Mouse (Mus musculus): Measurements from ENCODE around the gene Cdkn3.
"Not testable (repeated sequence)": the region's sequence is repeated elsewhere in the genome, so short reads cannot be mapped to it uniquely, and the experiment has no call there.

Gene Cdkn3

GRCm38 (mm10) chr14:46783327-46783926, 23.1 kb downstream of the Cdkn3 start:
- no peak for DNase-seq (ENCODE audit: low spot score in 2 of 2)

- DNase-seq (ENCODE audit: low spot score in 2 of 2) = no peak
These were observed 24.9 kb downstream of the Cdkn3 start for GRCm38 (mm10) chr14:46785247-46785646.

GRCm38 (mm10) chr14:46787454-46787786, 27.1 kb downstream of the Cdkn3 start:
- DNase-seq (ENCODE audit: low spot score in 2 of 2) = peak in 1 of 2 experiments; percentile 32

- DNase-seq (ENCODE audit: low spot score in 2 of 2) = peak; percentile 73 to 91
These were observed 27.6 kb downstream of the Cdkn3 start, which contains the start of gene Cnih1 for GRCm38 (mm10) chr14:46787787-46788504. TSS of gene Cnih1 (minus strand) at chr14:46788411.

- DNase-seq (ENCODE audit: low spot score in 2 of 2) = no peak
These were observed 28.2 kb downstream of the Cdkn3 start for GRCm38 (mm10) chr14:46788505-46788901.

- no peak for DNase-seq (ENCODE audit: low spot score in 2 of 2)
These were observed 30.0 kb downstream of the Cdkn3 start for GRCm38 (mm10) chr14:46790303-46790702.

GRCm38 (mm10) chr14:46790723-46791122, 30.4 kb downstream of the Cdkn3 start:
- DNase-seq (ENCODE audit: low spot score in 2 of 2) = no peak

GRCm38 (mm10) chr14:46794157-46794556, 33.8 kb downstream of the Cdkn3 start:
- DNase-seq (ENCODE audit: low spot score in 2 of 2) = no peak

GRCm38 (mm10) chr14:46800684-46801345, 40.5 kb downstream of the Cdkn3 start:
- no peak for DNase-seq (ENCODE audit: low spot score in 2 of 2)

GRCm38 (mm10) chr14:46803259-46803658, 42.9 kb downstream of the Cdkn3 start:
- no peak for DNase-seq (ENCODE audit: low spot score in 2 of 2)

GRCm38 (mm10) chr14:46803791-46804190, 43.5 kb downstream of the Cdkn3 start:
- no peak for DNase-seq (ENCODE audit: low spot score in 2 of 2)

- no peak for DNase-seq (ENCODE audit: low spot score in 2 of 2)
These were observed 45.8 kb downstream of the Cdkn3 start for GRCm38 (mm10) chr14:46806186-46806585.

GRCm38 (mm10) chr14:46807927-46808326, 47.6 kb downstream of the Cdkn3 start:
- DNase-seq (ENCODE audit: low spot score in 2 of 2) = no peak

GRCm38 (mm10) chr14:46815640-46816039, 55.3 kb downstream of the Cdkn3 start:
- no peak for DNase-seq (ENCODE audit: low spot score in 2 of 2)

- no peak for DNase-seq (ENCODE audit: low spot score in 2 of 2)
These were observed 56.7 kb downstream of the Cdkn3 start for GRCm38 (mm10) chr14:46816916-46817622.

- DNase-seq (ENCODE audit: low spot score in 2 of 2) = no peak
These were observed 58.4 kb downstream of the Cdkn3 start for GRCm38 (mm10) chr14:46818743-46819142.

GRCm38 (mm10) chr14:46819961-46820360, 59.6 kb downstream of the Cdkn3 start:
- not testable (repeated sequence) for DNase-seq (ENCODE audit: low spot score in 2 of 2)
